Mouse (Mus musculus) ES-Bruce4 (cell line): Measurements from ENCODE around the gene Atp8b3. TPM values are rescaled to one million over a fixed set of nuclear protein-coding genes. Genes with fewer than 3 reads are reported as not detected.

ENCODE experiments used
- H3K27ac ChIP-seq: 2 replicates; pipeline ENCODE4 v1.5.1; 2012; ENCODE audit warnings: low read length, inconsistent platforms; ENCODE audit not compliant: insufficient read depth
- H3K27me3 ChIP-seq: 2 replicates; pipeline ENCODE4 v1.6.1; 2012; ENCODE audit warnings: mild to moderate bottlenecking, low read length, inconsistent platforms; ENCODE audit not compliant: control insufficient read depth, poor library complexity, insufficient read depth, severe bottlenecking
- H3K36me3 ChIP-seq: 2 replicates; pipeline ENCODE4 v1.6.1; 2012; ENCODE audit warnings: inconsistent platforms, mild to moderate bottlenecking, low read length, moderate library complexity; ENCODE audit not compliant: control insufficient read depth, poor library complexity, insufficient read depth, severe bottlenecking
- H3K4me1 ChIP-seq: one replicate; pipeline ENCODE4 v1.8.1; 2011; ENCODE audit warnings: low read length; ENCODE audit not compliant: control insufficient read depth, insufficient read depth
- H3K4me3 ChIP-seq: 2 replicates; pipeline ENCODE4 v1.5.1; 2011; ENCODE audit warnings: low read depth, mild to moderate bottlenecking, low read length
- H3K9ac ChIP-seq: 2 replicates; pipeline ENCODE4 v1.6.1; 2012; ENCODE audit warnings: low read depth, mild to moderate bottlenecking, inconsistent platforms; ENCODE audit not compliant: poor library complexity, severe bottlenecking
- H3K9me3 ChIP-seq: replicated peaks from 2 replicates; pipeline ENCODE4 v1.6.1; 2012; ENCODE audit warnings: mild to moderate bottlenecking, low read length, inconsistent platforms; ENCODE audit not compliant: control insufficient read depth, poor library complexity, insufficient read depth, severe bottlenecking
- CTCF ChIP-seq: IDR thresholded peaks from one replicate; pipeline ENCODE4 v1.8.1; 2011; ENCODE audit warnings: low read depth, low read length
- EP300 ChIP-seq: IDR thresholded peaks from 2 replicates; pipeline ENCODE4 v1.6.1; 2011; ENCODE audit warnings: low read depth, low read length; ENCODE audit not compliant: insufficient read depth
- POLR2A ChIP-seq: IDR thresholded peaks from one replicate; pipeline ENCODE4 v1.8.1; 2011; ENCODE audit warnings: low read length; ENCODE audit not compliant: insufficient read depth
- polyA plus RNA-seq: library from polyadenylated mRNA; stranded (reverse); fragments of >200 nt; gene quantifications from 2 replicates; pipeline ENCODE4 v1.2.4, GENCODE M21; 2011; ENCODE audit warnings: low read depth; ENCODE audit not compliant: missing spikeins, insufficient read depth, insufficient read length

Gene Atp8b3
- polyA plus RNA-seq, 1 experiment = 1.2 TPM

- Histone ChIP-seq H3K9me3 (no peaks in the 10 kb centered on the region), H3K9ac (no peak overlapping the region), H3K4me1 (no peaks in the 10 kb centered on the region), H3K4me3 (no peak overlapping the region), H3K27me3 (peaks cover 10% of the 10 kb centered on the region), H3K36me3 (no peaks in the 10 kb centered on the region), H3K27ac (no peak overlapping the region)
- TF ChIP-seq CTCF = peak; percentile 63
- TF ChIP-seq EP300 = 0 out of 2 replicates have a peak, but pooled peaks have one; percentile 34
- no peak for TF ChIP-seq POLR2A
Observed at GRCm38 (mm10) chr10:80506222-80506621, 32.7 kb downstream of the Atp8b3 start.

DNA sequence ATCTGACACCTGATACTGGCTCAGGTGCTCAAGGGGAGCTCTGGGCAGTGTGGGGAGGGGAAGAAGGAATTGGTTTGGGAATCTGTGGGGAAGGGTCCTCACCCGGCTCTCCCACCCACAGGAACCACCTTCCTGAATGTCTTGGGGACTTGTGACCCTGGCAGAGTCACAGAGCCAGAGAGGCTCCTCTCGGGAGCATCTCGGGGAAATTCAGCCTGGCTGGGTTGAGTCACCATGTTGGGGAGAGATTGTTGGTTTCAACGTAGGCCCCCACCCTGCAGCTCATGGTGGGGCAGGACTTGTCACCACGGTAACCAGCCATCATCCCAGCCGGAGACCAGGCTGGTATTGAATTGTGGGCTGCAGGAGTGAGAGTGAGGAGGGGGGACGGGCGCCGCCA, 34.2 kb downstream of the Atp8b3 start:
- no peaks in the 10 kb centered on the region for H3K4me1 ChIP-seq
- H3K9ac ChIP-seq = no peak overlapping the region
- no peaks in the 10 kb centered on the region for H3K9me3 ChIP-seq
- peak overlapping the region; percentile 1; the same call in 1 of the 2 replicates for H3K4me3 ChIP-seq
- peaks cover 10% of the 10 kb centered on the region for H3K27me3 ChIP-seq
- H3K27ac ChIP-seq = no peak overlapping the region
- no peaks in the 10 kb centered on the region for H3K36me3 ChIP-seq
- TF ChIP-seq CTCF (no peak), EP300 (no peak), POLR2A (no peak)

DNA sequence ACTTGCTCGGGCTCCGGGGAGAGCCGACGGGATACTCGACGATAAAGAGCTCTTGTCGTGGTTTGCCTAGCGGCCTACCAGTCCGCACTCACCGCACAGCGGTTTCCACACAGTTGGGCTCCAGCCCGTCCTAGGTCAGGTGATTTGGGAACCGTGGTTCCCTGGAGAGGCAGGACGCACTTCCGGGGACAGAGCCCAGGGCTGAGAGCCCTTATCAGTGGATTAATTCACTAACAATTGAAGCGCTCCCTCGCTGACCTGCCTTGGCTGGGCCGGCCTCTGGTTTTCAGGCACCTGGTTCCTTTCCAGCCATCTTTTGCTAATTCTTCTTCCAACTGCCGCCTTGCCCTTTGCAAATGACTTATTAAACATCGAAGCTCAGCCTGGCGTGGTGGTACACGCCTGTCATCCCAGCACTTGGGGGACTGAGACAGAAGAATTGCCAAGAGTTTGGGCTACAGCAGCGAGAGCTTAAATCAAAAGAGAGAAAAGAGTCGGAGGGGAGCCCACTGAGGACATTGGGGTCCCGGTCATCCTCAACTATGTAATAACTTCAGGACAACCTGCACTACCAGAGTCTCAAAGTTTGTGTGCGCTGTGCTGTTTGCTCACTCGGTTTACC, 35.2 kb downstream of the Atp8b3 start:
- Histone ChIP-seq H3K27ac (no peak overlapping the region), H3K27me3 (peaks cover 10% of the 10 kb centered on the region), H3K36me3 (no peaks in the 10 kb centered on the region), H3K9me3 (no peaks in the 10 kb centered on the region), H3K4me1 (no peaks in the 10 kb centered on the region), H3K4me3 (peak overlapping the region; percentile 28), H3K9ac (no peak overlapping the region)
- TF ChIP-seq EP300 = peak; percentile 39; the same call in 1 of the 2 replicates
- TF ChIP-seq POLR2A = no peak
- TF ChIP-seq CTCF = no peak

- peaks cover 10% of the 10 kb centered on the region for H3K27me3 ChIP-seq
- H3K4me3 ChIP-seq = no peak overlapping the region
- H3K27ac ChIP-seq = no peak overlapping the region
- H3K9ac ChIP-seq = no peak overlapping the region
- H3K4me1 ChIP-seq = no peaks in the 10 kb centered on the region
- TF ChIP-seq CTCF (no peak), POLR2A (no peak), EP300 (no peak)
- no peaks in the 10 kb centered on the region for H3K9me3 ChIP-seq
- no peaks in the 10 kb centered on the region for H3K36me3 ChIP-seq
Observed at GRCm38 (mm10) chr10:80502819-80503314, 36.1 kb downstream of the Atp8b3 start.

DNA sequence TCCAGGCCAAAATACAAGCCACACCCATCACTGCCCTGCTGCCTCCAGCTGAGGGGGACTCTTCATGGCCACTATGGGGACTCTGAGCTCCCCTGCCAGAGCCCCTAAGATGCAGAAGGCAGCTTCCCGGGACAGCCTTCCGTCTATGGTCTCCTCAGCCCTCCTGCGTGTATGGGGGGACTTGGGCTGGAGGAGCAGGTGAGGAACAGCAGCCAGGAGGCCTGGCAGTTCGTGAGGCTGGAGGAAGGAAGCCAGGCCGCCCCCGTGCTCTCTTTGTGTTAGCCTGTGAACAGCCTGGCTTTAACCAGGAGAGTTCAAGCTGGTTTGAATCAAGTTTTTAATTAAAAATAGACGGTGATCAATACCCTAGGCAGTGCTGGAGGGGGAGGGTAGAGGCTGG, 36.6 kb downstream of the Atp8b3 start:
- Histone ChIP-seq H3K9ac (no peak overlapping the region), H3K4me3 (no peak overlapping the region), H3K27me3 (peaks cover 12% of the 10 kb centered on the region), H3K4me1 (no peaks in the 10 kb centered on the region), H3K9me3 (no peaks in the 10 kb centered on the region), H3K27ac (no peak overlapping the region), H3K36me3 (no peaks in the 10 kb centered on the region)
- no peak for TF ChIP-seq EP300
- TF ChIP-seq POLR2A = no peak
- no peak for TF ChIP-seq CTCF

GRCm38 (mm10) chr10:80496421-80496820, 42.5 kb downstream of the Atp8b3 start:
- Histone ChIP-seq H3K36me3 (no peaks in the 10 kb centered on the region), H3K27ac (no peak overlapping the region), H3K4me3 (no peak overlapping the region), H3K4me1 (no peaks in the 10 kb centered on the region), H3K9ac (no peak overlapping the region), H3K9me3 (no peaks in the 10 kb centered on the region), H3K27me3 (peaks cover 37% of the 10 kb centered on the region)
- TF ChIP-seq EP300 = no peak
- TF ChIP-seq CTCF = no peak
- TF ChIP-seq POLR2A = no peak
